Mouse (Mus musculus): ENCODE data around the gene Cyb561. TPM values are rescaled to one million over a fixed set of nuclear protein-coding genes. Genes with fewer than 3 reads are reported as not detected.

Gene Cyb561
- 13.2 and 14.0 TPM in 2 replicates for polyA plus RNA-seq (2016; fragmentation: Nextera tagmentation; extraction: Ambion mirVana)

DNA sequence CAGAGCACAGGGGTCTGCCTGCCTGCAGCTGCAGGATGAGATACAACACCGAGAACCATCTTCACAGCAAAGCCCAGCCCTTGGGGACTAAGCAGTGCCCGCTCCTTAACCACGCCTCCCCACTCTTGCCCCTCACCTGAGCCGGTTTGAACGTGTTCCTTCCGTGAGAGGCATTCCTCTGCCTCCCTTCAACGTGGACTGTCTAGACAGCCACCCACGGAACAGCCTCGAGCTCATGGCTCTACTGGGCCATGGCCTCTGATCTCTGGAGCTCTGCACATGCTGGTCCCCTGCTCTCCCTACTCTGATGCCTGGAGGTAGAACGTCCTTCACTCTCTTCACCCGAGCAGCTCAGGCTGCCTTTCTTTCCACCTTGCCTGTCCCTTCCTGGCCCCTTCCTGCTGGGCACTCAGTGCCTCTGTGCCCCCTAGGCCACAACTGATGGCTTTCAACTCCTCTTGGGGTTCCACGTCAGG, at the start of gene Cyb561:
Gene Cyb561 (minus strand): TSS at position 426 of the 476 bp plus-strand sequence.
- no peak for DNase-seq (ENCODE audit: low spot score)
- 72% methylated on average over 12 of the region's 12 CpGs for WGBS
- H3K4me1 ChIP-seq, result peaks cover 24% of the 10 kb centered on the region
- H3K36me3 ChIP-seq (replicated peaks), result no peaks in the 10 kb centered on the region
- 0 out of 2 replicates have a peak within 1 kb of the TSS, but pooled peaks have one; percentile 4 for H3K27ac ChIP-seq (replicated peaks)
- no peak within 1 kb of the TSS for H3K4me3 ChIP-seq
- 0 out of 2 replicates have a peak, but pooled peaks cover 3% of the 10 kb centered on the region for H3K27me3 ChIP-seq (replicated peaks; ENCODE audit: low read depth, poor library complexity, severe bottlenecking)
- H3K9me3 ChIP-seq, result no peaks in the 10 kb centered on the region

DNA sequence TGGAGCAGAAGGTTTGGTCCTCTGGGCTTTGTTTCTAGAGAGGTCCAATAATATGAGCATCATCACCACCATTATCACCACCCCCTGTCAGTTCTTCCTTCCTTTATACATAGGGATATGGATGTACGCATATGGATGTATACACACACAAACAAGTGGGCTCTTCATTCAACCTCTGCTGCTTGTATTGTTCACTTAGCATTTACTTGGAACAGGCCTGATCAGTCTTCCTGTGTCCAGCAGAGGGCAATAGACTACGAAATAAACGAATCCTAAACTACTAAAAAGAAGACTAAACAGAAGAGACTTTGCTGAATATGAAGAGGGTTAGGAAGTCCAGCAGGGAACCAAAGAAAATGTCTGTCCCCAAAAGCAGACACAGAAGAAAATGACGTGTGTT, 48.6 kb upstream of the Cyb561 start:
- H3K27me3 ChIP-seq (replicated peaks; ENCODE audit: low read depth, poor library complexity, severe bottlenecking), result no peaks in the 10 kb centered on the region
- H3K27ac ChIP-seq (replicated peaks), result no peak overlapping the region
- H3K4me1 ChIP-seq, result no peaks in the 10 kb centered on the region
- no peak overlapping the region for H3K4me3 ChIP-seq
- 55% methylated on average over 4 of the region's 4 CpGs for WGBS
- no peaks in the 10 kb centered on the region for H3K36me3 ChIP-seq (replicated peaks)
- H3K9me3 ChIP-seq, result no peaks in the 10 kb centered on the region
- no peak for DNase-seq (ENCODE audit: low spot score)

DNA sequence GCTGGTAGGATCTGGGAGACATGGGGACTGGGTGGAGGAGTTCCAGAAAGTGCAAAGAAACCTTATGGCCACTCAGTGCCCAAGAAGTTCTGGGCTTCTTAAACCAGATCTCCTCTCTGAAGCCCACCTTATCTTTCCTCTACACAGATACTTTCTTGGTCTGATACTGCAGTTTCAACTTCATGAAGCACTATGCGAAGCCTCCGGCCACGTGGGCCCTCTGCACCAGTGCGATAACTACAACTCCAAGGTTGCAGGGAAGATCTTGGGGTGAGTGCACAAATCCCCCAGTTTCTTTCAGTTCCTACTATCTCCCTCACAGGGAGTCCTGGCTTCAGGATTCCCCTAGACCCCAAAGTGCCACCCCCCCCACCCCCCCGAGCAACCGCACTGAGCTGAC, 46.9 kb upstream of the Cyb561 start:
- DNase-seq (ENCODE audit: low spot score), result no peak
- no peaks in the 10 kb centered on the region for H3K4me1 ChIP-seq
- no peaks in the 10 kb centered on the region for H3K36me3 ChIP-seq (replicated peaks)
- H3K9me3 ChIP-seq, result no peaks in the 10 kb centered on the region
- H3K27me3 ChIP-seq (replicated peaks; ENCODE audit: low read depth, poor library complexity, severe bottlenecking), result no peaks in the 10 kb centered on the region
- H3K4me3 ChIP-seq, result no peak overlapping the region
- 88% methylated on average over 6 of the region's 6 CpGs for WGBS
- no peak overlapping the region for H3K27ac ChIP-seq (replicated peaks)

DNA sequence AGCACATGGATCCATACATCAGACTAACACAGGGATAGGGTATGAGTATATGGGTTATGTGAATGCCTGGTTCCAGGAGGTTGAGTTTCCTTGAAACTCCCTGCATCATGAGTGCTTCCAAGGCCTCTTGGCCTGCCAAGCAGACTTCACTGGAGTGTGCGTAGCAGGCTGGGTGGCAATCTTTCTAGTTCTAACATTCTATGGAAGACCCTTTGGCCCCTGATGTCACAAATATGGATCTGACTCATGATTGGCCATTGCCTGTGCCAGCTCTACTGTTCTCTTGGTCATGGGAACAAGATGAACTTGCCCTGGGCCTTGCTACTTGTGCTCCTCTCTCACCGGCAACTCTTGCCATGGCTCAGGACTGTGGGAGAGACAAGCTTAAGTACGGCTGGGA, 41.2 kb upstream of the Cyb561 start, which contains the start of gene Ace3:
Gene Ace3 (plus strand): TSS at position 301 of the 400 bp plus-strand sequence.
- H3K9me3 ChIP-seq, result no peaks in the 10 kb centered on the region
- no peak for DNase-seq (ENCODE audit: low spot score)
- H3K4me3 ChIP-seq, result no peak within 1 kb of the TSS
- WGBS, result 96% methylated on average over 3 of the region's 3 CpGs
- no peak within 1 kb of the TSS for H3K27ac ChIP-seq (replicated peaks)
- H3K4me1 ChIP-seq, result peaks cover 2% of the 10 kb centered on the region; the same call in 1 of the 2 replicates
- no peaks in the 10 kb centered on the region for H3K27me3 ChIP-seq (replicated peaks; ENCODE audit: low read depth, poor library complexity, severe bottlenecking)
- H3K36me3 ChIP-seq (replicated peaks), result no peaks in the 10 kb centered on the region

DNA sequence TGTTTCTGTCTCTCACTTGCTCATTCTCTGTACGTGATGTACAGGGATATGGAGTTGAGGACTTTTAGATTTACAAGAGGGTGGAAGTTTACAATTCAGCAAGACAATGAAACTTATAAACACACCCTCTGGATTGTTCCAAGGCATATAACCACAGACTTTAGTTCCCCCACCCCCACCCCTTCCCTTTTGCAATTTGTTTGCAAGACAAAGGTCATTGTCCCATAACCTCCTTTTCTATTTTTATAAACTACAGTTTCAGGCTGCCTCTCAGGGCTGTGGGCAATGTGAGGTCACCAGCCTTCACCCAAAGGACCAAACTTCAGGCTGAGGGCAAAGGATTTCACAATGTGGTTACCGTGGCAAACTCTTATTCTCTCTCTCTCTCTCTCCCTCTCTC, 37.1 kb upstream of the Cyb561 start:
- H3K36me3 ChIP-seq (replicated peaks), result no peaks in the 10 kb centered on the region
- no peak for DNase-seq (ENCODE audit: low spot score)
- H3K4me3 ChIP-seq, result no peak overlapping the region
- H3K27ac ChIP-seq (replicated peaks), result no peak overlapping the region
- H3K9me3 ChIP-seq, result no peaks in the 10 kb centered on the region
- H3K27me3 ChIP-seq (replicated peaks; ENCODE audit: low read depth, poor library complexity, severe bottlenecking), result no peaks in the 10 kb centered on the region
- 79% methylated on average over 2 of the region's 2 CpGs for WGBS
- peaks cover 9% of the 10 kb centered on the region; the same call in 1 of the 2 replicates for H3K4me1 ChIP-seq

DNA sequence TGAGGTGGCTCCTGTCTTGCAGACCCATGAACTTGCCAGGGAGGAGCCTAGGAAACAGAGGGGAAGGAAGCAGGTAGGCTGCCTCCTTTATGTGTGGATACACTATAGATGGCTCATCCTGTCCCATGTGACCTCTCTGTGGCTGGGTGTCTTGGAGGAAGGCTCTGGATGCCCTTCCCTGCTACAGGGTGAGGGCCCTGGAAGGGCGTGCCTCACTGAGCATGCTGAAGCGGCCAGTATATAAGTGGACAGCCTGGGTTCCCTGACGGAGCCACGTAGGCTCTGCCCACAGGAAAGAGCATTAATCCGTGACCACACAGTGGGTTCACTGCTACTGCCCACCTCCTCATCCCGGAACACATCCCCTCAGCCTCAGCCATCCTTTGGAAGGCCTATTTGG, 36.3 kb upstream of the Cyb561 start:
- DNase-seq (ENCODE audit: low spot score), result no peak
- no peak overlapping the region for H3K27ac ChIP-seq (replicated peaks)
- H3K4me3 ChIP-seq, result no peak overlapping the region
- 80% methylated on average over 6 of the region's 6 CpGs for WGBS
- H3K36me3 ChIP-seq (replicated peaks), result no peaks in the 10 kb centered on the region
- H3K27me3 ChIP-seq (replicated peaks; ENCODE audit: low read depth, poor library complexity, severe bottlenecking), result no peaks in the 10 kb centered on the region
- no peaks in the 10 kb centered on the region for H3K9me3 ChIP-seq
- peaks cover 9% of the 10 kb centered on the region; the same call in 1 of the 2 replicates for H3K4me1 ChIP-seq

DNA sequence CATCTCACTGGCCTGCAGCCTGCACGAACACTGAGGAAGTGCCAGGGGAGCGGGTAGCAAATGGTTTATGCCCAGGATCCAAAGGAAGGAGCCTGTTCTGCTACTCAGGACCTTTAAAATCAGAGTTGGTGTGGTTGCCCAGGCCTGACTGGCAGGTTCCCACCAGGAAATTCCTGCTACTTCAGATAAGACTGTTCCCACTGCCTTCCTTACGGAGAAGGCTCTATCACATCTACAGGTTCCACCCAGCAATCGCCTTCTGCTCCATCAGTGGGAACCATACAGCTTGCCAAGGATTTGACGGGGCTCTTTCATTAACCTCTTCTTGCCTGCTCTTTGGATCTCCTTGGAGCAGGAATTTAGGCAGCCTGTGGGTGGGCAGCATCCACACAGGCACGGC, 34.3 kb upstream of the Cyb561 start:
- Histone ChIP-seq H3K27me3 (replicated peaks; ENCODE audit: low read depth, poor library complexity, severe bottlenecking) (no peaks in the 10 kb centered on the region), H3K9me3 (no peaks in the 10 kb centered on the region)
- WGBS, result 80% methylated on average over 6 of the region's 6 CpGs

DNA sequence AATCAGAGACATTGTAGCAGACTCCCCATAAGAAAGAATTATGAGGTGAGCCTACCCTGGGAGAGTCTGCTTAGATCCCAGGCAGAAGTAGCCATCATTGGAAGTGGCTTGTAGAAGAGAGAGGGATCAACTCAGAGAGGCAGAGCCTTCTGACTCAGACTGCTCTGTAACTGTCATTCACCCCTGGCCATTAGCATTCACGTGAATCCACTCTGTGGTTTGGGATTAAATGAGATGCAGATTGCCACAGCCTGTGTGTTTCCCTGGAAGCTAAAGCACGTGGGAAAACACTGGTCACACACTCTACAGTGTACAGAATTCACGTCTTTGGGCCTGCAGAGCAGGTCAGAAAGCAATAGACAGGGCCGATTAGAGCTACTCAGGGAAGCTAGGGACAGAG, 31.3 kb upstream of the Cyb561 start:
- no peaks in the 10 kb centered on the region for H3K36me3 ChIP-seq (replicated peaks)
- 75% methylated on average over 4 of the region's 4 CpGs for WGBS

More for the DNA sequence above, 34.3 kb upstream of the Cyb561 start:
- H3K27ac ChIP-seq (replicated peaks), result no peak overlapping the region
- H3K4me1 ChIP-seq, result peaks cover 9% of the 10 kb centered on the region; the same call in 1 of the 2 replicates
- DNase-seq (ENCODE audit: low spot score), result no peak
- H3K4me3 ChIP-seq, result no peak overlapping the region
- H3K36me3 ChIP-seq (replicated peaks), result no peaks in the 10 kb centered on the region

DNA sequence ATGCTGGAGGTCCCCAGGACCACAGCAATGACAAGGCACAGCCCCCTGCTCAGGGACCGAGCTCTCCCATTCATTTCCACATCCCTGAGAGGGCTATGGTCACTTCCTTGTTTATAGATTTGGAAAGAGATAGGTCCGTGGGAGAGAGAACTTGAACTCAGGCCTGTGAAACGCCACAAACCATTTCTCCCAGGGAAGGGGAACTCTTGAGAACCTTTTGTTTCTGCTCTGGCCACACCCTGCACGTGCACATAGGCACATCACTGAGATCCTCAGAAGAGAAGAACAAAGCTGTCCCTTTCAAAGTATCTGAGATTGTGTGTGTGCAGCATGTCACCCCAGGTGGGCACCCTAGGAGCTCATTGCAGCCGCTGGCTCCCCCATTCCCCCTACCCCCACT, 25.5 kb upstream of the Cyb561 start:
- H3K4me3 ChIP-seq, result no peak overlapping the region
- WGBS, result 71% methylated on average over 5 of the region's 5 CpGs
- no peaks in the 10 kb centered on the region for H3K36me3 ChIP-seq (replicated peaks)
- DNase-seq (ENCODE audit: low spot score), result no peak
- no peaks in the 10 kb centered on the region for H3K4me1 ChIP-seq
- H3K27me3 ChIP-seq (replicated peaks; ENCODE audit: low read depth, poor library complexity, severe bottlenecking), result peaks cover 5% of the 10 kb centered on the region; the same call in 1 of the 2 replicates
- no peak overlapping the region for H3K27ac ChIP-seq (replicated peaks)
- H3K9me3 ChIP-seq, result no peaks in the 10 kb centered on the region

More for the DNA sequence above, 31.3 kb upstream of the Cyb561 start:
- Histone ChIP-seq H3K4me3 (no peak overlapping the region), H3K4me1 (peaks cover 8% of the 10 kb centered on the region; the same call in 1 of the 2 replicates), H3K27ac (replicated peaks) (no peak overlapping the region), H3K9me3 (no peaks in the 10 kb centered on the region), H3K27me3 (replicated peaks; ENCODE audit: low read depth, poor library complexity, severe bottlenecking) (no peaks in the 10 kb centered on the region)
- DNase-seq (ENCODE audit: low spot score), result no peak

DNA sequence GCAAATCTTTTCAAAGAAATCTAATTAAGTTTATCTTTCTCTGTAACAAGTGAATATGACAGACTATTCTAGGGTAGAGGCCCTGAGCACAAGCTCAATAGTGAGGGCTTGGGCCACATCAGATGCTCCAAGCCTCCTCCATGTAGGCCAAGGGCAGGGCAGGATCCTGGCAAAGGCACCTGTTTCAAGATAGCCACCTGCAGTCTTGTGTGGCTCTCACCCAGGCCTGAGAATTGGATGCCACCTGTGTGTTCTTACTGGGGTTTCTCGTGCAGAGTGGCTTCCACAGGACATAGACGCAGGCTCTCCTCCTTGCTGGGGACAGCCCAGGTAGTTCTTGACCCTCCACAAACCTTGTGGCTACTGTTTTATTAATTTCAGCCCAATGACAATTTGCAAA, 25.1 kb upstream of the Cyb561 start:
- Histone ChIP-seq H3K4me1 (no peaks in the 10 kb centered on the region), H3K9me3 (no peaks in the 10 kb centered on the region), H3K27ac (replicated peaks) (no peak overlapping the region), H3K27me3 (replicated peaks; ENCODE audit: low read depth, poor library complexity, severe bottlenecking) (peaks cover 7% of the 10 kb centered on the region; the same call in 1 of the 2 replicates), H3K4me3 (no peak overlapping the region), H3K36me3 (replicated peaks) (no peaks in the 10 kb centered on the region)
- no peak for DNase-seq (ENCODE audit: low spot score)
- 86% methylated on average over 2 of the region's 2 CpGs for WGBS

DNA sequence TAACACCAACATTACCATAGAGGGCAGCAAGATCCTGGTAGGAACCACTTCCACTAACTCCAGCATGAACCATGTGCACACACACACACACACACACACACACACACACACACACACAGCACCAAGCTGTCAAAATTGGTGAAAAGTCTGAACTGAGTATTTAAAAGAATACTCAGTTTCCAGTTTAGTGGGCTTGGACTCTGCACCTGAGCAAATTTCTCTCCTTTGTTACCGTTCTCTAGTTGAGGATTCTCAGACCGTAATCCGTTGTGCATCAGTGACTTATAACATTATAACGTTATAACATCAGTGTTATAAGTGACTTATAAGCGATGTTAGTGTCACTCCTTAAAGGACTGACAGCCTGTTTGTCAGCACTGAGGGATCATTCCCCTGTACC, 22.5 kb upstream of the Cyb561 start:
- Histone ChIP-seq H3K4me1 (no peaks in the 10 kb centered on the region), H3K27ac (replicated peaks) (no peak overlapping the region), H3K27me3 (replicated peaks; ENCODE audit: low read depth, poor library complexity, severe bottlenecking) (peaks cover 18% of the 10 kb centered on the region), H3K36me3 (replicated peaks) (no peaks in the 10 kb centered on the region), H3K9me3 (no peaks in the 10 kb centered on the region), H3K4me3 (no peak overlapping the region)
- DNase-seq (ENCODE audit: low spot score), result no peak
- 93% methylated on average over 5 of the region's 5 CpGs for WGBS

DNA sequence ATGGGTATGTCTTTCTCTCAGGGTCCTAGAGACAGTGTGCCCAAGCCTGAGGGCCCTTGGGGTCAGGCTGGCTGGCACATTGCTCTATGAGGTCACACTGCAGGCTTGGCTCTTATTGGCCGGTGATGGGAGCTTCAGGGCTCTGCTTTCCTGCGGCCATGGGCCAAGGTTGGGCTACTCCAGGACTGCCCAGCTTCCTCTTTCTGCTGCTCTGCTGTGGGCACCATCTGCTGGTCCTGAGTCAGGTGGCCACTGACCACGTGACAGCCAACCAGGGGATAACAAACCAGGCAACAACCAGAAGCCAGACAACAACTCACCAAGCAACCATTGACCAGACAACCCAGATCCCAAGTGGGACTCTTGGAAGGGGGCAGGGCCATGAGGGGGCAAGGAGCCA, 21.9 kb upstream of the Cyb561 start:
- no peaks in the 10 kb centered on the region for H3K9me3 ChIP-seq
- no peaks in the 10 kb centered on the region for H3K4me1 ChIP-seq
- WGBS, result 75% methylated on average over 3 of the region's 3 CpGs
- no peak for DNase-seq (ENCODE audit: low spot score)
- H3K36me3 ChIP-seq (replicated peaks), result no peaks in the 10 kb centered on the region
- H3K27ac ChIP-seq (replicated peaks), result no peak overlapping the region
- peaks cover 24% of the 10 kb centered on the region for H3K27me3 ChIP-seq (replicated peaks; ENCODE audit: low read depth, poor library complexity, severe bottlenecking)
- no peak overlapping the region for H3K4me3 ChIP-seq

DNA sequence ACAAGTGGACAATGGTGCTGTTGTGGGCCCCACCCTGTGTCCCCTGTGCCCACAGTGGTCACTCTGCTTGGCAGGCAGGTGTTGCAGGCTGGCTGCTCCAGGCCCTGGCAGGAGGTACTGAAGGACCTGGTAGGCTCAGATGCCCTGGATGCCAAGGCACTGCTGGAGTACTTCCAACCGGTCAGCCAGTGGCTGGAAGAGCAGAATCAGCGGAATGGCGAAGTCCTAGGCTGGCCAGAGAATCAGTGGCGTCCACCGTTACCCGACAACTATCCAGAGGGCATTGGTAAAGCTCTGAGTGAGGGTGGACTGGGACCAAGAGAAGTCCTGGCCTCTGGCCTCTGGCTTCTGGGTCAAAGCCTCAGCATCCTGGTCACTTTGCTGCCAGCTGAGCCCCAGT, 21.5 kb upstream of the Cyb561 start:
- Histone ChIP-seq H3K9me3 (no peaks in the 10 kb centered on the region), H3K4me3 (no peak overlapping the region), H3K4me1 (no peaks in the 10 kb centered on the region), H3K36me3 (replicated peaks) (no peaks in the 10 kb centered on the region), H3K27ac (replicated peaks) (no peak overlapping the region), H3K27me3 (replicated peaks; ENCODE audit: low read depth, poor library complexity, severe bottlenecking) (peaks cover 28% of the 10 kb centered on the region)
- WGBS, result 88% methylated on average over 6 of the region's 6 CpGs
- DNase-seq (ENCODE audit: low spot score), result no peak
